ENCODE assay signal across 8 mouse cellular contexts in the genomic region with DNA sequence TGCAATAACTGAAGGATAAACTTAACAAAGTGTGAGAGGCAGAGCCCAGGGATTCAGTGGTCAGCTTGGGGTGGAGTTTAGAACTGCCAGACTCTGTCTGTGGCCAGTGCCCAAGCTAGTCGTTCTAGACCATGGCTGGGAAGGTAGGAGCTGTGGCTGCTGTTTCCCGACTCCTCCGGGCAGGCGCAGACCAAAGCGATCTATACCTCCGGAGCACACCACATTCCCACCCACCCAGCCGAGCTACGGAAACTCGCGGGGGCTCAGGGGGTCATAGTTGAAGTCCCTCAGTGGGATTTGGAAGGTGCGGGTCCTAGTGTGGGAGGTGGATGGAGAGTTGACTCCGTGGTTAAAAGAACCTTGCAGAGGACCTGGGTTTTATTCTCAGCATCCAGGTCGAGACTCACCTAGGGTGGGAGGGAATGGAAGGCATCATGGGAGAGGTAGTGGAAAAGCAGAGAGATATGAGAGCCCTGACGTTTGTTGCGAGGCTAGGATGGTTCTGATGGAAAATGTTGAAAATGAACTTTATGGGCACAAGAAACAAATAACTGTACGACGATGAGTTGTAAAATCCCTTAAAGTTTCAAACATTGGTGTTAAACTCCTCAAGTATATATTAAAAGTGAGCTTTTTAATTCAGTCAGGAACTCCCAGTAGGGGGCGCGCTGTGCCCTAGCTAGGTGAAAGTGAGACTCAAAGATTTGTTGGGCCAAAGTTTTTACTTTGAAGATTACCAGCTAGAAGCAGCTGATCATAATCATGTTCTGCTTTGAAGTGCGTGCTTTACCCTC. TPM values are rescaled to one million over a fixed set of nuclear protein-coding genes. Genes with fewer than 3 reads are reported as not detected.
DNase-seq lines count a peak whose midpoint lies in the region; ATAC-seq and TF ChIP-seq lines count a peak whose summit lies in the region.

No protein-coding gene starts in this region.

- under 1% methylated on average over 20 of the region's 20 CpGs for WGBS in hindbrain, embryonic 11.5 days
- WGBS in lung, postnatal 0 days, result 1% methylated on average over 20 of the region's 20 CpGs

- no peaks in the 10 kb centered on the region for H3K9me3 ChIP-seq in hindbrain, embryonic 11.5 days (ENCODE audit: control insufficient read depth, low read length)
- no peaks in the 10 kb centered on the region for H3K9me3 ChIP-seq in lung, postnatal 0 days (ENCODE audit: low read length)

- peak overlapping the region; percentile 90 for H3K4me2 ChIP-seq in hindbrain, embryonic 11.5 days (replicated peaks; ENCODE audit: low read depth, low read length)
- H3K4me2 ChIP-seq in lung, postnatal 0 days (replicated peaks; ENCODE audit: low read depth, low read length), result peak overlapping the region; percentile 95

- no peak overlapping the region for H3K9ac ChIP-seq in hindbrain, embryonic 11.5 days (ENCODE audit: low read depth, low read length)
- H3K9ac ChIP-seq in lung, postnatal 0 days (replicated peaks; ENCODE audit: low read depth), result peak overlapping the region; percentile 36

- H3K27me3 ChIP-seq in hindbrain, embryonic 11.5 days (ENCODE audit: control insufficient read depth, insufficient read depth, low read length), result no peaks in the 10 kb centered on the region
- no peaks in the 10 kb centered on the region for H3K27me3 ChIP-seq in lung, postnatal 0 days (replicated peaks; ENCODE audit: insufficient read depth, low read length)

- peak overlapping the region; percentile 56 for H3K4me3 ChIP-seq in hindbrain, embryonic 11.5 days (ENCODE audit: low read depth, low read length)
- peak overlapping the region; percentile 47 for H3K4me3 ChIP-seq in lung, postnatal 0 days (ENCODE audit: low read depth, low read length)

- ATAC-seq in hindbrain, embryonic 11.5 days (ENCODE audit: low FRiP score), result no peak
- peak; percentile 4; the same call in 1 of the 2 replicates for ATAC-seq in lung, postnatal 0 days

- H3K27ac ChIP-seq in hindbrain, embryonic 11.5 days (ENCODE audit: low read depth, low read length), result no peak overlapping the region
- peak overlapping the region; percentile 71 for H3K27ac ChIP-seq in lung, postnatal 0 days (ENCODE audit: low read length)

- no peak for TF ChIP-seq EP300 in lung, postnatal 0 days (IDR thresholded peaks at IDR 0.05)

- no peaks in the 10 kb centered on the region for H3K4me1 ChIP-seq in hindbrain, embryonic 11.5 days (replicated peaks; ENCODE audit: control insufficient read depth, insufficient read depth, low read length)
- 0 out of 2 replicates have a peak, but pooled peaks cover 3% of the 10 kb centered on the region for H3K4me1 ChIP-seq in lung, postnatal 0 days (ENCODE audit: insufficient read depth, low read depth, low read length)

- TF ChIP-seq CTCF in lung, postnatal 0 days (IDR thresholded peaks at IDR 0.05), result peak; percentile 75

- DNase-seq in R1 (ENCODE audit: low read depth, low spot score), result peak; percentile 69
- peak; percentile 73 for DNase-seq in cerebellum, adult 8-10 months
- peak; percentile 59 for DNase-seq in forelimb bud, embryonic 11.5 days (ENCODE audit: low read depth, low spot score)
- peak; percentile 78 for DNase-seq in hindbrain, embryonic 11.5 days (ENCODE audit: low spot score)
- DNase-seq in layer of hippocampus, adult 9-11 months, result peak; percentile 57
- peak; percentile 83 for DNase-seq in lung, postnatal 0 days (ENCODE audit: low spot score)
- DNase-seq in ovary, postnatal 36 days (ENCODE audit: low spot score), result peak; percentile 62
- peak; percentile 89 for DNase-seq in thymus, postnatal 4 days

- no peaks in the 10 kb centered on the region for H3K36me3 ChIP-seq in hindbrain, embryonic 11.5 days (ENCODE audit: control insufficient read depth, insufficient read depth, low read length)
- H3K36me3 ChIP-seq in lung, postnatal 0 days (ENCODE audit: insufficient read depth, low read length), result no peaks in the 10 kb centered on the region

RNA-seq across cellular contexts. Expression of gene Tspan9, which starts 57.6 kb away (rescaled TPM):
- polyA plus RNA-seq in hindbrain, embryonic 11.5 days (2014; fragmentation: Nextera tagmentation; extraction: Ambion mirVana), result 46.2 and 48.9 TPM in 2 replicates
- polyA plus RNA-seq in lung, postnatal 0 days (2015; fragmentation: Nextera tagmentation; extraction: Ambion mirVana), result 136 and 158 TPM in 2 replicates
